Mouse (Mus musculus) lung, postnatal 25 days (tissue): ENCODE results near the gene Plau.

Source experiments
- DNase-seq: peaks from one replicate; pipeline ENCODE4 v3.0.0; 2022; ENCODE audit warnings: low spot score

Gene Plau

DNA sequence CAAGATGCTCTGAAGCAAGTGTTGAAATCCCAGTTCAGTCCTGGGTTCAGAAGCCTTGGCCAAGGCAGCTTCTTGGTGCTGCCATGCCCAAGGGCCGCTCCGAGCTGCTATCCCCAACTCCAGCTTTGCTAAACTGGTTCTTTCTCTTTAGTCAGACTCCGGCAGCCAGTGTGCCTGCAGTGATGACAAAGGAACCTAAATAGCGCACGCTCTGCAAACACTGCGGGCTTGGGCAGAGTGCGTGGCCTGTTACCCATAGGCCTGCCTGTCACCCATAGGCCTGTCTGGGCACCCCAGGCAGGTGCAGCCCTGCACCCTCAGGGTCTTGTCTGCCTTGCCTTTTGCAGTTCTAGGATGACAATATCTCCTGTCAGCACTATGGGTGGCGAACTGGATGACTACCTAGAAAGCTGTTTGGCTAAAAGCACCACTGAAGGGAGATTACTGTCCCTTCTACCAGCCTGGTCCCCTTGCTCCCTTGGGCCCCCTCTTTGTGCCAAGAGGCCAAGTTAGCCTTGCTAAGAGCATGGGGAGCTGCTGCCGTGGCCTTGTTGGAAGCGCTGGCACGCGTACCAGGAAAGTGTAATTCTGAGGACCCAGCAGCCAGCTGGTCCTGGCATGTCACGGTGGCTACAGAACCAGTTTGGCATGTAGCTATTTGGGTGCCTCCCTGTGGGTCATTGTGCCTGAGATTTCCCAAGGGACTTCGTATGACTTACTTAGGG, 30.2 kb upstream of the Plau start:
- peak; percentile 59 for DNase-seq

DNA sequence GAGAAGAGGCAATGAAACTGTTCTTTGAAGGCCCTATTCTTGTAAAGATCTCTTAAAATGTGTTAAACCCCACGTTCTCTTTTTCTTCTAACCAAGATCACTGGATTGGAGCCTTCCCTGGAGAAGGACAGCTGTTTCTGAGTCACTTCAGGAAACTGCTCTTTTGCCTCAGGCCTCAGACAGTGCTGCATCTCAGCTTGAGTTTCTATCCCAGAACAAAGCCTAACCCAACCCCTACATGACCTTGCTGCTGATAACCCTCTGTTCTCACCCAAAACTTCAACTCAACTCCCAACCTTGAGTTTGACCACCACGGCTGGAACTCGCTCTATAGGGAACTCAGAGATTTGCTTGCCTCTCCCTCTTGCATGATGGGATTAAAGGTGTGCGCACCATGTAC, 27.1 kb upstream of the Plau start:
- no peak for DNase-seq

DNA sequence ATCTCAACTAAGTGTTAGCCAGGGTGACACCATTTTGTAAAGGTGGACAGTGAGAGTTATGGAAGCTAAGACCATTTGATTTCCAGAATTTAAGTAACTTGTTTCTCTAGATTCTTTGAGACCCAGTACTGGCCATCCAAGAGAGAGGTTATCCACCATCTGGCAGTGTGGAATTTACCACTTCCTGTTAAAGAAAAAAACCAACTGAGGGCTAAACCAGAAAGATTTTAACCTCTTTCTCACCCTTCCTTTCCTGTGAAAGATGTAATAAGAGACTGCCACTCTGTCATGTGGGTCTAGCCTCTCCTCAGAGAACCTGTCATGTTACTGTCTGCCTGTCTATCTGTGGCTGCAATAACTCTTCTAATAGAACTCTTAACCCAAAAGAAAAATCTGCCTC, 26.6 kb upstream of the Plau start:
- no peak for DNase-seq

DNA sequence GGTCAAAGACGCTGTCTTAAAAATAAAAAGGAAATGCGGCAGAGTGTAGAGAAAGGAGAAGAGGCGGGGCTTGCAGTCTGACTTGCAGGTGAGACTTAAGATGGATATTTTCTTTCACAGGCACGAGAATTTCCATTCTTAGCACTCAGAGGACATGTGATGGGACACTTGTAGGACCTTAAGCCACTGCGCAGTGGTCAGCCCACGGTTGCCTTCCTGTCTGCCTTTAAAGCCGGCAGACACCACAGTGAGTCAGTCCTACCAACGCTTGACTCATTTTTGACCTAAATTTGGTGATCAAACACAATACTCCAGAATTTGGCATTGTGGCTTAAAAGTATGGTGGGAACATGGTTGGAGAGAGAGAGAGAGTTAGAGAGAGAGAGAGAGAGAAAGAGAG, 25.2 kb upstream of the Plau start:
- no peak for DNase-seq

DNA sequence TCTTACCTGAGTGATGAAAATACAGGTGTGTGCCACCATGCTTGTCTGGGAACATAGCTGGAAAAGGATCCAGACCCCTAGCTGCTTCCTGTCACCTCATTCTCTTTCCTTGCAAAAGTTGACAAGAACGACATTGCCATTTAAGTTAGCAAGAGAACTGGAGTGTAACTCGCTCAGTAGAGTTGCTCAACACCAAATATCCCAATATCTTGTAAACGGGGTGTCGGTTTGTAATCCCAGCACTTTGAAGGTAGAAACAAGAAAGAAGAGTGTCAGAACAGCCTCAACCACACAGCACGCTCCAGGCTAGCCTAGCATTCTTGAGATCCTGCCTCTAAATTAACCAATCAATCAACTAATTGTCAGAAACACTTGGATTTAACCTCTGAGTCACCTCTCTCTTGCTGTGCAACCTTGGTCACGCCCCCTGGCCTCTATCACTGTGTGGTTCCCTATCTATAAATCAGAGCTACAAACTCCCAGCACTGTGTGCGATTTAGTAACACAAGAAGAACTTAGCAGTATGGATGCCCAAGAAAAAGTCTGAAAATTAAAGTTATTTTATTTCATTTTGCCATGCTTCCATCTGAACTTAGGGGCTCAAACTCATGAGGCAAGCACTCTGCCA, 24.6 kb upstream of the Plau start:
- DNase-seq = no peak

DNA sequence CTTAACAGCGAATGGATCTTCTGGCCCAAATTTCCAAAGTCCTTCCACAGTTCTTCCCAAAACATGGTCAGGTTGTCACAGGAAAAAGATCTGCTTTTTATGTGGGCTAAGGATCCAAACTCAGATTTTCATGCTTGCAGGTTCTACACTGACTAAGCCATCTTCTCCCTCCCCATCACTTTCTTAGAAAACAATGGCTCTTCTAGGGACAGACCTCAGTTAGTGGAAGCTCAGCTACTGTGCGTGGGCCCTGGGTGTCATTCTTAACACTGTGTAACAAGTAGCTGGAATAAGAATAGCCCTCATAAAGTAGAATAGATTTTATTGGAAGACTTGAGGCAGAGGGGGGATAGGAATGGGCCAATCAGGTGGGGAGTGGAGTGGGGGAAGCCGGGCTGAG, 21.0 kb upstream of the Plau start:
- no peak for DNase-seq

DNA sequence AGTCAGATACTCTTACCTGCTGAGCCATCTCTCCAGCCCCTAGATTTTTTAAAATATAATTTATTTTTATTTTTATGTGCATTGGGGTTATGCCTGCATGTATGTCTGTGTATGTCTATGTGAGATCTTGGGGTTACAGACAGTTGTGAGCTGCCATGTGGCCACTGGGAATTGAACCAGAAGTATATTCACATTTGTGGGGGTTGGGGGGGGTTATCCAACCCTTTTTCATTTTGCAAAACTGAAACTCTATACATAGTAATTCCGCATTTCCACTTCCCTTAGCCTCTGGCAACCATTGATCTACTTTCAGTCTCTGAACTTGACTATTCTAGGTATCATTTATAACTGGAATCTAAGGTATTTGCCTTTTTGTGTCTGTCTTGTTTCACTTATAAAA, 11.9 kb upstream of the Plau start:
- DNase-seq = no peak

DNA sequence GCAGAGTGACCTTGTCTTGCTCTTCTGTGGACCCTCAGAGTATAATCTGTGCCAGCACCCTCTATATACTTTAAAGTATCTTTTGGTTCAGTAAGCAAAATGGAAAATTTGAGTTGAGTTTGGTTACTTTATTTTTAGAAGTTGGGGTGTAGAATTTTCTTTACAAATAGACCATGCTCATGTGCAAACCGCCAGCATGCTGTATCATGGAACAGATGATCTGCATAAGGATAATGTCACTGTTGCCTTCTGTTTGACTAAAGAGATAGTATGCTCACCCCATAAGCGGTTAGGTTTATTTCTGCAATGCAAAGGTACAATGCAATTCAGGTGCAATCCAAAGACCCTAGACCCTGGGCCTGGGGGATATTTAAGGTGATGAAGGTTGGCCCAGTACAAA, 10.9 kb upstream of the Plau start:
- no peak for DNase-seq

DNA sequence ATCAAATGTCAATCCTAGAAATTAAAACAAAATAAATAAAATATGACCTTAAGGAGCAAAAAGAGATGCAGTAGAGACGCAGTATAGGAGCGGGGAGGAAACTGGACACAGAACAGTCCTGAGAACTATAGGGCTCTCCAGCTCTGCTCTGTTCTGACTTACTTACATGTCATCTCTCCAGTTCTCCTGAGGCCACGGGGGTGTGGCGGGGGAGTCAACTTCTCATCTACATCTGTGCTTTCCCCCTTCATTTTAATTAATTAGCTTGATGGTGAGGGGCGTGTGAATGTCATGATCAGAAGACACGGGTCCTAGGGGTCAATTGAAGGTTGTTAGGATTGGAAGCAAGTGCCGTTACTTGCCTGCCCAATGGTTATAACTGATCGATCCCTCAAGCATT, 9.4 kb upstream of the Plau start:
- DNase-seq = no peak

DNA sequence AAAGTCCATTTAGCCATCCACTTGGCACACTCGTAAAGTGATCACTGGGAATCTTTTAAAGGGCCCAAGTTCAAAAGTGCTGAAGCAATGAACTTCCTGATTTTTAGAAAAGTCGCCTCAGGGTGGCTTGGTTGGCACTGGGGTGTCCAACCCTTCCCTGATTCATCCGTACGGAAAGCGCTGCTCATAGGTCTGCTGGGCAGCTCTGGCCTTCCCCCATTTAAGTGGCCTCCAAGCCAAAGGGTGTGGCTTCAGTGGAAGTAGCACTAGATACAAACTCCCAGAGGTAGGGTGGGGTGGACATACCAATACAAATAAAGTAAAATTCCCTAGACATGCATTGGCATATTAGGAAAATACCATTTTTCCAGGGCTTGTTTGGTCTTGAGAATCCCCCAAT, 9.0 kb upstream of the Plau start:
- no peak for DNase-seq

DNA sequence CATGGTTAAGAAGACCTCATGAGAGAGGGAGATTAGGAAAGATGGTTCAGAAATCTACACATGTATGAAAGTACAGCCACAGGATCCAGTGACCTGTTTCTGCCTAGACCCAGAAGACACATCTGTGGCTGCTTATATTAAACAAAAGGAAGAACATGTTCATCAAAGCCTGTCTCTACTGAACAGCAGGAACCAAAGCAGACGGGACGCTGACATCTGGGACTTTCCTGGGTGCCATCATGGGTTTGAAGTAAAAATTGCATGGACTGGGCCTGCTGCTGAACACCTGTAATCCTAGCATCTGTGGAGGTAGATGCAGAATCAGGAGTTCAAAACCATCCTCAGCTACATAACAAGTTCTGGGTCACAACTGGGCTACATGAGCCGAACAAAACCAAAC, 7.9 kb upstream of the Plau start:
- no peak for DNase-seq

DNA sequence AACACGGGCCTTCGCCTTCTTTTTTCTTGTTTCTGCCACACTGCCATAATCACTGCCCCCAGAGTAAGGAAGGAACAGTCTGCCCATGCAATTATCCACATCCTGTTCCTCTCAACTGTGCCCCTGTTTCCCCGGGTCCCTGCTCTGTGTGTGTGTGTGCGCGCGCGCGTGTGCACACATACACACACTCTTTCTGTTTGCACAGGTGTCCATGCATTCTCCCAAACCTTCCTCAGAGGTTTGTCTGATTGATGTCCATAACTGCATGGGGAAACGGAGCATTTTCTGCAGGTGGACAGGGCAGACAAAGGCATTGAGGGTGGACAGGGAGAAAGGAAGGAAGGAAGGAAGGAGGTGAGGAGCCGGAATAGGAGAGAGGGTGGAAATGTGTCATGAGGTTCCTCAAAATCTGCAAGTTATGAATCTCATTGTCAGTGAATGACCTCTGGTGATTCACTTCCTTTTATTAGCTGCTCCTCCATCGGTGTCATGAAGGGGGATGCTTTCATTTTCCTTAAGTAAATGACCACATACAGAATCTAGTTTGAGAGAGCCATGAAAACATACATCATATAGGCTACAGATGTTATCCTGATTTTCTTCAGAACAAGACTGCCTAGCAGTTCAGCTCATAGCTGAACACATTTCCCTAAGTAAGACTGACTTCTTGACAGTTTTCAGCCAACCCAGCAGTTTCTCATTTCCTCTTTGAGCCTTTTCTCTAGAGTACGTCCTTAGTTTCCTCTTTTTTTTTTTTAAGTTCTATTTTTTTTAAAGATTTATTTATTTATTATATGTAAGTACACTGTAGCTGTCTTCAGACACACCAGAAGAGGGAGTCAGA, 6.7 kb upstream of the Plau start:
- DNase-seq = no peak

DNA sequence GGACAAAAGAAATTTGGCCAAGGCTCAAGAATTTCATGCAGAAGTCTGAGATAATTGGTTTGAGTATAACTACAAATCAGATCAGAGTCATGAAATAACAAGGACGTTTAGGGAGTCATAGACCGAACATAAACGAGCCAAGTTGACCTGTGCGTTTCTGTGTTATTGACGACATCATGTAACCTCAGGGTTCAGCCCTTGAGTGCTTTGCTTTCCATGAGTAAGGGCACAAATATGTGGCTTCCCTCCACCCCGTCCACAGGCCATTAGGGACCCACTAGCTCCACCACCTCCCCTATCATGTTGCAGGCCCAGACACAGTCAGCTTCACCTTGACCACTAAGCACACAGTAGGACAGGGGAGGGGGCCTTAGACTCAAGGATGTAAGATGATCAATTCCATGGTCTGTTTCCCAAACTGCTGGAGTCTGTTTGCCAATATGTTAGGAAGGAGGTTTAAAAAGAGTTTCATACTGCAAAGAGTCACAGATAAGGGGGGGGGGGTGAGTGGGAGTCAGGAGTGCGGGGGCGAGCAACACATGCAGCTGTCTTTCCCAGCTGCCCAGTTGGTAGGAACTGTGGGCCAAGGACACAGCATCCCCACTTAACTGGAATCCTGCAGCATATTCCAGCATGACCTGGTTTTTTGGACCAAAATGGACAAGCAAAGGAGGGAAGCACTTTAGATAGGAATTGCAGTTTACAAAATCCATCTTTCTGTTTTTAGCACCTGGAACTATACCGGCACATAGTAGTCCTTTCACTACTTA, 5.1 kb upstream of the Plau start:
- DNase-seq = no peak

DNA sequence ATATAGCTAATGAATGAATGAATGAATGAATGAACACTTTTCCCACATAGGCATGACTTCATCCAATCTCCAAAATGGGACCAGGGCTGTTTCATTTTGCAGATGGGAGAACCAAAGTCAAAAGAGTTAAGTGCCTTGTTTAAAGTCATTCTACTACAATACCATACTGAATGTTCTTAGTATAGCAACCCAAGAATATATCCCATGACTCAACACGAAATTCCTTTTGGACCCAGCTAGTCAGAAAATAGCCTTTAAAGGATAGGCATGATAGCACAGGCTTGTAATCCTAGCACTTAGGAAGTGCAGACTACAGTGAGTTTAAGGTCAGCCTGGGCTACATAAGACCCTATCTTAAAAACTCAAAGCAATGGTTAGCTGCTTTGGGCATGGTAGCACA, 4.5 kb upstream of the Plau start:
- no peak for DNase-seq

DNA sequence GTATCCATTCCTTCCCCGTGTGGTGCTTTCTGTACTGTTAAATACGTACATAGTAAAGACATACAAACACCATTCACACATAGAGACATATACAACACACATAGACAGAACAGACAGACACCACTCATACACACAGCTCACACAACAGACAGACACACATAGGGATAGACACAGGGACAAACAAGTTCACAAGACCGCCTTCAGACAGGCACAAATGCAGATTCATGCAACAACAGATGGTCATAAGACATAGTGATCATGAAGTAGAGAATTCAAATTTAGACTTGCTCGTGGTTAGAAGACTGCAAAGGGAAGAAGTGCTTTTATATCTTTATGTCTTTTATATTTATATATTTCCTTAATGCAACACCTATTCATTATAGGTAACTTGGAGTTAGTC, 2.9 kb upstream of the Plau start:
- DNase-seq = no peak

DNA sequence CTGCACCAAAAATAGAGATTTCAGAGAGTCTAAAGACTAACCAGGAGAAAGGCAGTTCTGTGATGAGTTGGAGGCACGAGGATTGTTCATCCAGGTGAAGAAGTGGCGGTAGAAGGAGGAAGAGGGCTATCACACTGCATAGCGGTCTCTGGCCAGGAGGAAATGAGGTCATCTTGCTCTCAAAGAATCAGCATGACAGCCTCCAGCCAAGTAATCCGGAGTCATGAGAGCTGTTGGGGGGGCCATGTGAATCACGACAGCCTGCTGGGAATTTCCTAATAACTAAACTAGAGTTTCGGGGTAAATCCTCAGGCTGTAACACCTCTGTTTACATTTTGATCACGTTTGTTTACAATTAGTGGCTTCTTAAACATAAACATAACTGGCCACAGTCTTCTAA, 2.3 kb upstream of the Plau start:
- peak; percentile 29 for DNase-seq

DNA sequence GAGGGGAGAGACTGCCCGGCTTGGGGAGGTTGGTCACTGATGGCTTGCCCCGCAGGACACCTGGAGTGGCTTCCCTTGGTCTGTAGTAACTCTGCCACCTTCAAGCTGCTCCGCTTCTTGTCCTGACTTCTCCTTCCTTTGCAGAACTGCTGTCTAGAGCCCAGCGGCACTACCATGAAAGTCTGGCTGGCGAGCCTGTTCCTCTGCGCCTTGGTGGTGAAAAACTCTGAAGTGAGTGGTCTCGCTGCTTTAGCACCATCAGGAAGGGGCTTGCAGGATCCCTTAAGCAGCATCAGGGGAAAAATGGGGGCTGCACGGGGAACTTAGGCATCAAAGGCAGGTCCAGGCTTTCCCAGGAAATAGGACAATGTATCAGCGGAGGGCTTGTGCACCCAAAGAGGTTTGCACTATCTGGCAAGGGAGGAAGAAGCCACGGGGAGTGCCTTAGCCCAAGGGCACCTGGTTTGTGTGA, 481 bp downstream of the Plau start:
- no peak for DNase-seq

DNA sequence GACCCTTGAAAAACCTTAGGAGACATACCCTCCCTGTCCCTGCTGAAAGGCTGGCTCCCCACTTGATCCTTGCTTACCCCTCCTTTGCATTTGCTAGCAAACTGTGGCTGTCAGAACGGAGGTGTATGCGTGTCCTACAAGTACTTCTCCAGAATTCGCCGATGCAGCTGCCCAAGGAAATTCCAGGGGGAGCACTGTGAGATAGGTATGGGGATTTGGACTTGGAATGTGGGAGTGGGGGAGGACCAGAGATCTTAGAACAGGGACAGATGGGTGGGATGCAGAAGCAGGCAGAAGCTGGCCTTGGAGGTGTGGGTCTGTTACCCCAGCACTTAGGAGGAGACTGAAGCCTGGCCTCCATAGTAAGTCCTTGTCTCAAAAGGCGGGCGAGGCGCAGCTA, 1.2 kb downstream of the Plau start:
- DNase-seq = no peak

DNA sequence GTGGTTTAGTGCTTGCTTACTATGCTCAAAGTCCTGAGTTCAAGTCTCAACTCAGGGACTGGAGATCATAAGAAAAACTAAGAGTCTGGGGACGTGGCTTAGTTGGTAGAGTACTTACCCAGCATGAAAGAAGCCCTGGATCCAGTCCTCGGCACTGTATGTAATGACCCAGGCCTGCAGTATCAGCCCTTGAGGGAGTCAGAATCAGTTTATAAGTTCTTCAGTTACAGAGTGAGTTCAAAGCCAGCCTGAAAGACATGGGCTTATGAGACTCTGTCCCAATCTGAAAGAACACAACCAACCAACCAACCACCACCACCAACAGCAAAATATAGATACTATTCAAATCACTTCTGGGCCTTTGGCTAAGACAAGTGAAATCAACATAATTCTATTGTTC, 5.1 kb downstream of the Plau start:
- no peak for DNase-seq

DNA sequence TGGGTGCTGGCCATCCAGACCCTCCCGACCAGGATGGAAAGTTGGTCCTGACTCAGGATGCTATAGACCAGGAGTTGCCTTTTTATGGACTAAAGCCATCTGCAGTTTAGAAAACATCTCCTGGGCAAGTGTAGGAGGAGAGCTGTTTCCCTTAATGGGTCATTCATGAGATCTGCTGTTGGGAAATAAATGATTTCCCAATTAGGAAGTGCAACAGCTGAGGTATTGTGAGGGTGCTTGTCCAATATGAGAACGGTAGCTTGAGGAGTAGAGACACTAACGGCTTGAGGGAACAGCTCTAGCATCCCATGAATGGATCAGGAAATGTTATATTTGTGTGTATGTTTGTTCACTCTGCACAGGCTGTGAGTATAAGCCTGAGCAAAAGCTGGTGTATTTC, 6.2 kb downstream of the Plau start:
- peak; percentile 28 for DNase-seq

DNA sequence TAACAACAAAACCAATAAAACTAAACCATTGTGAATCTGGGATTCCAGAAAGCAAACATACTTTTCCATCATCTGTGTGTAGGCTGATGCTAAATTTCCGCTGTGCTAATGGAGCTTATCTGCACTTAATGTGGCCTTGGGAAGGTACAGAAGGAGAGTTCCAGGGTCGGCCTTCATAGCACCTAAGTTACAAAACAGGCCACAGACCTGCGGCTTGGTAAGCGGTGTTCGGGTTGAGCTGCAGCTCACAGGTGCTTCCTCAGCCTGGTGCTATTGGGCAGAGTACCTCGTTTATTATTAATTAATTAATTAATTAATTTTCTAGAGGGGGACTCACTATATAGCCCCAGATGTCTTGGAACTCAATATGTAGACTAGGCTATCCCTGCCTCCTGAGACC, 7.7 kb downstream of the Plau start:
- DNase-seq = no peak
